Mouse (Mus musculus) G1E (cell line): ENCODE measurements around the gene Sprr2e. TPM values are rescaled to one million over a fixed set of nuclear protein-coding genes. Genes with fewer than 3 reads are reported as not detected.

Source experiments
- ATAC-seq: 2 replicates; pipeline ENCODE4 v1.8.0; 2016; ENCODE audit warnings: mild to moderate bottlenecking; ENCODE audit not compliant: insufficient number of reproducible peaks, poor library complexity, low FRiP score, severe bottlenecking; ENCODE audit errors: extremely low read depth
- DNase-seq: peaks from one replicate; pipeline ENCODE4 v3.0.0; 2012; ENCODE audit warnings: low spot score
- H3K27me3 ChIP-seq: 2 replicates; pipeline ENCODE4 v1.6.1; 2012; ENCODE audit warnings: mild to moderate bottlenecking, low read length, inconsistent platforms; ENCODE audit not compliant: insufficient read depth
- H3K36me3 ChIP-seq: replicated peaks from 2 replicates; pipeline ENCODE3; 2012; ENCODE audit warnings: mild to moderate bottlenecking, inconsistent platforms
- H3K4me1 ChIP-seq: 2 replicates; pipeline ENCODE4 v1.6.1; 2012; ENCODE audit warnings: low read depth, low read length, inconsistent platforms, mixed read lengths; ENCODE audit not compliant: insufficient read depth
- H3K4me3 ChIP-seq: 2 replicates; pipeline ENCODE4 v1.5.1; 2012; ENCODE audit warnings: low read depth, mild to moderate bottlenecking, inconsistent platforms, low read length, moderate library complexity, mixed read lengths
- H3K9me3 ChIP-seq: replicated peaks from 2 replicates; pipeline ENCODE4 v1.6.1; 2012; ENCODE audit warnings: inconsistent platforms
- CTCF ChIP-seq: IDR thresholded peaks from 2 replicates; pipeline ENCODE4 v1.5.1; 2012; ENCODE audit warnings: low read depth, low read length, inconsistent platforms, mixed read lengths
- GATA1 ChIP-seq: IDR thresholded peaks from 2 replicates; pipeline ENCODE4 v1.6.1; 2012; ENCODE audit warnings: borderline replicate concordance, low read length, inconsistent platforms, mixed read lengths
- GATA2 ChIP-seq: IDR thresholded peaks from 2 replicates; pipeline ENCODE4 v1.6.1; 2012; ENCODE audit warnings: low read depth, low read length, inconsistent platforms, borderline replicate concordance
- POLR2AphosphoS5 ChIP-seq: IDR thresholded peaks from 2 replicates; pipeline ENCODE4 v1.6.1; 2012; ENCODE audit warnings: low read depth, low read length, inconsistent platforms; ENCODE audit not compliant: insufficient replicate concordance
- TAL1 ChIP-seq: conservative IDR thresholded peaks from 2 replicates; pipeline ENCODE4 v1.6.1; 2012; ENCODE audit warnings: low read depth, low read length, inconsistent platforms, mixed read lengths
- polyA plus RNA-seq: library from polyadenylated mRNA; stranded (reverse); fragments of >175 nt; gene quantifications from 2 replicates; pipeline ENCODE4 v1.2.3, GENCODE M21; 2012
- total RNA-seq, 2 experiments: library from RNA; stranded (forward) in 1 of 2; stranded (reverse) in 1 of 2; fragments of 200-1000 nt in 1 of 2; fragments of >200 nt in 1 of 2; fragmentation: Nextera tagmentation in 1 of 2; gene quantifications; 2 replicates each; pipeline ENCODE4 v1.2.3; 2014 to 2017

The Sprr2e gene
- total and polyA plus RNA-seq, 3 experiments = not detected

GRCm38 (mm10) chr3:92364887-92365286, 12.9 kb downstream of the Sprr2e start, which contains the start of gene Sprr2f:
Gene Sprr2f, plus strand, starts transcription at chr3:92365187.
- DNase-seq (no peak), ATAC-seq (no peak)
- no peak within 1 kb of the TSS for H3K4me3 ChIP-seq
- peaks cover 3% of the 10 kb centered on the region; the same call in 1 of the 2 replicates for H3K9me3 ChIP-seq
- no peaks in the 10 kb centered on the region for H3K27me3 ChIP-seq
- no peaks in the 10 kb centered on the region for H3K4me1 ChIP-seq
- no peaks in the 10 kb centered on the region for H3K36me3 ChIP-seq
- no peak for TF ChIP-seq CTCF
- no peak for TF ChIP-seq TAL1

DNA sequence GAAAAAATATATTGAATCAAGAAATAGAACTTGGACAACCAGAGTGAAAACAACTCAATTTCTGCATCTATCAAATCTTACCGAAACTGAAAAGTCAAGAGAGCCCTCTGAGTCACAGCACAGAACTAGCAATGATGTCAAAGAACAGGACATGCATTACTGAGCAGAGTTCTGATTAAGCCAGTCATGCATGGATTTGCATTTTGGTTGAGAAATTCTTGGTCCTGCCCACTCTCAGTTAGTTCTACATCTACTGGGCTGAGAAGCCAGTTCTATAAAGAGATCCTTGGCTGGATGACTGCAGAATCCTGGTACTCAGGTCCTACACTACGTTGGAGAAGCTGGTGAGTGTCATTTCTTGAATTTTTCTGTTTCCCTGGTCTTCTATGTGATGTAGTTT, 21.7 kb downstream of the Sprr2e start:
- Histone ChIP-seq H3K4me3 (no peak overlapping the region), H3K36me3 (no peaks in the 10 kb centered on the region), H3K4me1 (no peaks in the 10 kb centered on the region), H3K9me3 (peaks cover 3% of the 10 kb centered on the region; the same call in 1 of the 2 replicates), H3K27me3 (no peaks in the 10 kb centered on the region)
- TF ChIP-seq POLR2AphosphoS5 (no peak), GATA1 (no peak), CTCF (no peak), GATA2 (no peak), TAL1 (no peak)
- ATAC-seq = no peak
- DNase-seq = no peak

GRCm38 (mm10) chr3:92385385-92385784, 33.4 kb downstream of the Sprr2e start, which contains the start of gene Sprr2h:
Gene Sprr2h, plus strand, starts transcription at chr3:92385685.
- TF ChIP-seq CTCF (no peak), GATA2 (no peak), TAL1 (no peak), POLR2AphosphoS5 (no peak), GATA1 (no peak)
- Histone ChIP-seq H3K4me1 (no peaks in the 10 kb centered on the region), H3K36me3 (no peaks in the 10 kb centered on the region), H3K9me3 (0 out of 2 replicates have a peak, but pooled peaks cover 3% of the 10 kb centered on the region), H3K4me3 (no peak within 1 kb of the TSS), H3K27me3 (no peaks in the 10 kb centered on the region)
- no peak for ATAC-seq
- no peak for DNase-seq

- Histone ChIP-seq H3K9me3 (no peaks in the 10 kb centered on the region), H3K27me3 (no peaks in the 10 kb centered on the region), H3K36me3 (no peaks in the 10 kb centered on the region), H3K4me1 (no peaks in the 10 kb centered on the region), H3K4me3 (no peak overlapping the region)
- TF ChIP-seq CTCF = no peak
- TF ChIP-seq TAL1 = no peak
- no peak for TF ChIP-seq POLR2AphosphoS5
- TF ChIP-seq GATA1 = no peak
- TF ChIP-seq GATA2 = no peak
- DNase-seq = no peak
- ATAC-seq = no peak
Measured at GRCm38 (mm10) chr3:92394301-92394700, 42.4 kb downstream of the Sprr2e start.

Other genes starting within 250 kb of the Sprr2e start
- gene Prr9, start 228.2 kb upstream of the Sprr2e start, total RNA-seq (2014; fragmentation: Nextera tagmentation) = not detected in 2 replicates
- 0.22 TPM in 1 of 2 replicates, not detected in the other for gene Prr9, start 228.2 kb upstream of the Sprr2e start, total RNA-seq (2017)
- gene Prr9, start 228.2 kb upstream of the Sprr2e start, polyA plus RNA-seq = not detected in 2 replicates
- gene Lelp1, start 209.4 kb upstream of the Sprr2e start, total RNA-seq (2014; fragmentation: Nextera tagmentation) = not detected in 2 replicates
- gene Lelp1, start 209.4 kb upstream of the Sprr2e start, total RNA-seq (2017) = not detected in 2 replicates
- not detected in 2 replicates for gene Lelp1, start 209.4 kb upstream of the Sprr2e start, polyA plus RNA-seq
- not detected in 2 replicates for gene Sprr2a1, start 136.3 kb upstream of the Sprr2e start, total RNA-seq (2014; fragmentation: Nextera tagmentation)
- gene Sprr2a1, start 136.3 kb upstream of the Sprr2e start, total RNA-seq (2017) = not detected in 2 replicates
- not detected in 2 replicates for gene Sprr2a1, start 136.3 kb upstream of the Sprr2e start, polyA plus RNA-seq
- gene Sprr2a2, start 136.2 kb upstream of the Sprr2e start, total RNA-seq (2014; fragmentation: Nextera tagmentation) = not detected in 2 replicates
- gene Sprr2a2, start 136.2 kb upstream of the Sprr2e start, total RNA-seq (2017) = 0.12 and 0.60 TPM in 2 replicates
- gene Sprr2a2, start 136.2 kb upstream of the Sprr2e start, polyA plus RNA-seq = not detected in 2 replicates
- gene Sprr2a3, start 66.7 kb upstream of the Sprr2e start, total RNA-seq (2014; fragmentation: Nextera tagmentation) = not detected in 2 replicates
- 0.11 and 0.23 TPM in 2 replicates for gene Sprr2a3, start 66.7 kb upstream of the Sprr2e start, total RNA-seq (2017)
- not detected in 2 replicates for gene Sprr2a3, start 66.7 kb upstream of the Sprr2e start, polyA plus RNA-seq
- gene Sprr2b, start 35.5 kb upstream of the Sprr2e start, total RNA-seq (2014; fragmentation: Nextera tagmentation) = not detected in 2 replicates
- not detected in 2 replicates for gene Sprr2b, start 35.5 kb upstream of the Sprr2e start, total RNA-seq (2017)
- not detected in 2 replicates for gene Sprr2b, start 35.5 kb upstream of the Sprr2e start, polyA plus RNA-seq
- gene Sprr2d, start 13.0 kb upstream of the Sprr2e start, total RNA-seq (2014; fragmentation: Nextera tagmentation) = not detected in 2 replicates
- gene Sprr2d, start 13.0 kb upstream of the Sprr2e start, total RNA-seq (2017) = not detected in 2 replicates
- not detected in 2 replicates for gene Sprr2d, start 13.0 kb upstream of the Sprr2e start, polyA plus RNA-seq
- gene Sprr2f, start 13.0 kb downstream of the Sprr2e start, total RNA-seq (2014; fragmentation: Nextera tagmentation) = not detected in 2 replicates
- not detected in 2 replicates for gene Sprr2f, start 13.0 kb downstream of the Sprr2e start, total RNA-seq (2017)
- not detected in 2 replicates for gene Sprr2f, start 13.0 kb downstream of the Sprr2e start, polyA plus RNA-seq
- gene Sprr2h, start 33.5 kb downstream of the Sprr2e start, total RNA-seq (2014; fragmentation: Nextera tagmentation) = not detected in 2 replicates
- not detected in 2 replicates for gene Sprr2h, start 33.5 kb downstream of the Sprr2e start, total RNA-seq (2017)
- not detected in 2 replicates for gene Sprr2h, start 33.5 kb downstream of the Sprr2e start, polyA plus RNA-seq
- not detected in 2 replicates for gene Sprr2i, start 55.8 kb downstream of the Sprr2e start, total RNA-seq (2014; fragmentation: Nextera tagmentation)
- gene Sprr2i, start 55.8 kb downstream of the Sprr2e start, total RNA-seq (2017) = not detected in 2 replicates
- not detected in 2 replicates for gene Sprr2i, start 55.8 kb downstream of the Sprr2e start, polyA plus RNA-seq
- not detected in 2 replicates for gene Sprr2j-ps, start 65.9 kb downstream of the Sprr2e start, total RNA-seq (2014; fragmentation: Nextera tagmentation)
- gene Sprr2j-ps, start 65.9 kb downstream of the Sprr2e start, total RNA-seq (2017) = not detected in 2 replicates
- gene Sprr2j-ps, start 65.9 kb downstream of the Sprr2e start, polyA plus RNA-seq = not detected in 2 replicates
- 3.7 and 4.9 TPM in 2 replicates for gene Gm9774, start 77.3 kb downstream of the Sprr2e start, total RNA-seq (2014; fragmentation: Nextera tagmentation)
- gene Gm9774, start 77.3 kb downstream of the Sprr2e start, total RNA-seq (2017) = 1.5 and 1.9 TPM in 2 replicates
- 13.1 and 22.5 TPM in 2 replicates for gene Gm9774, start 77.3 kb downstream of the Sprr2e start, polyA plus RNA-seq
- gene Sprr2k, start 80.4 kb downstream of the Sprr2e start, total RNA-seq (2014; fragmentation: Nextera tagmentation) = not detected in 2 replicates
- 0.33 and 0.46 TPM in 2 replicates for gene Sprr2k, start 80.4 kb downstream of the Sprr2e start, total RNA-seq (2017)
- gene Sprr2k, start 80.4 kb downstream of the Sprr2e start, polyA plus RNA-seq = not detected in 2 replicates
- not detected in 2 replicates for gene Sprr1b, start 86.6 kb downstream of the Sprr2e start, total RNA-seq (2014; fragmentation: Nextera tagmentation)
- not detected in 2 replicates for gene Sprr1b, start 86.6 kb downstream of the Sprr2e start, total RNA-seq (2017)
- not detected in 2 replicates for gene Sprr1b, start 86.6 kb downstream of the Sprr2e start, polyA plus RNA-seq
- not detected in 2 replicates for gene Sprr3, start 106.6 kb downstream of the Sprr2e start, total RNA-seq (2014; fragmentation: Nextera tagmentation)
- gene Sprr3, start 106.6 kb downstream of the Sprr2e start, total RNA-seq (2017) = 0.11 TPM in 1 of 2 replicates, not detected in the other
- gene Sprr3, start 106.6 kb downstream of the Sprr2e start, polyA plus RNA-seq = not detected in 2 replicates
- not detected in 2 replicates for gene Sprr1a, start 133.8 kb downstream of the Sprr2e start, total RNA-seq (2014; fragmentation: Nextera tagmentation)
- 0.23 TPM in 1 of 2 replicates, not detected in the other for gene Sprr1a, start 133.8 kb downstream of the Sprr2e start, total RNA-seq (2017)
- not detected in 2 replicates for gene Sprr1a, start 133.8 kb downstream of the Sprr2e start, polyA plus RNA-seq
- gene Sprr4, start 148.3 kb downstream of the Sprr2e start, total RNA-seq (2014; fragmentation: Nextera tagmentation) = not detected in 2 replicates
- gene Sprr4, start 148.3 kb downstream of the Sprr2e start, total RNA-seq (2017) = not detected in 2 replicates
- gene Sprr4, start 148.3 kb downstream of the Sprr2e start, polyA plus RNA-seq = not detected in 2 replicates
- not detected in 2 replicates for gene 2310046K23Rik, start 182.4 kb downstream of the Sprr2e start, total RNA-seq (2014; fragmentation: Nextera tagmentation)
- gene 2310046K23Rik, start 182.4 kb downstream of the Sprr2e start, total RNA-seq (2017) = not detected in 2 replicates
- not detected in 2 replicates for gene 2310046K23Rik, start 182.4 kb downstream of the Sprr2e start, polyA plus RNA-seq
- not detected in 2 replicates for gene Ivl, start 221.6 kb downstream of the Sprr2e start, total RNA-seq (2014; fragmentation: Nextera tagmentation)
- gene Ivl, start 221.6 kb downstream of the Sprr2e start, total RNA-seq (2017) = 0.11 TPM in 1 of 2 replicates, not detected in the other
- not detected in 2 replicates for gene Ivl, start 221.6 kb downstream of the Sprr2e start, polyA plus RNA-seq
- gene Smcp, start 236.9 kb downstream of the Sprr2e start, total RNA-seq (2014; fragmentation: Nextera tagmentation) = not detected in 2 replicates
- not detected in 2 replicates for gene Smcp, start 236.9 kb downstream of the Sprr2e start, total RNA-seq (2017)
- gene Smcp, start 236.9 kb downstream of the Sprr2e start, polyA plus RNA-seq = not detected in 2 replicates